Comparison of ENCODE assay signal across 23 mouse cellular contexts in the genomic region with DNA sequence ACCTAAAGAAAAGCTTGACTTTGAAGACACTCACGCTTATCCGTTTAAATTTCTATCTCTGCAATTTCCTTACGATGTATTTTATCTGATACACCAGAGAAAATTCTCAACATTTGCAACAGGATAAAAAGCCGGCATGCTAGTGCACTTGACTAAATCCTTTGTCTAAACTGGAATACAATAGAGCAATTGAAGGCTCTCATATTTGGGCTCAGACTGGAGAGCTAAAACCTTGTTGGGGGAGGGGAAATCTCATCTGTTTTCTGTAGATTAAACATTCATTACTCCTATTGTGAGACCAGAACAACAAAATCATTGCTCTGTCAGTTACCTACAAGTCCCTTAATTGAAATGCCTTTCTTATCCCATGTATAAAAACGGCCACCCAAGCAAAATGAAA.
DNase-seq lines count a peak whose midpoint lies in the region; ATAC-seq and TF ChIP-seq lines count a peak whose summit lies in the region.
"Had no signal": no experiment of that assay in that cellular context is flagged by ENCODE, and none has a peak within 500 bp of the region (broad histone marks: within the 10 kb centered on the region; RNA-seq: fewer than 3 reads in every experiment).

No protein-coding gene starts in this region.

- no peaks in the 10 kb centered on the region for H3K36me3 ChIP-seq in forebrain, embryonic 14.5 days (ENCODE audit: control insufficient read depth, insufficient read depth, low read length)
- no peaks in the 10 kb centered on the region for H3K36me3 ChIP-seq in forebrain, embryonic 16.5 days (ENCODE audit: control insufficient read depth, insufficient read depth)
- H3K36me3 ChIP-seq in midbrain, embryonic 11.5 days (ENCODE audit: control insufficient read depth, insufficient read depth, low read length): no peaks in the 10 kb centered on the region
- no peaks in the 10 kb centered on the region for H3K36me3 ChIP-seq in midbrain, embryonic 13.5 days
- H3K36me3 ChIP-seq: embryonic facial prominence, embryonic 13.5 days; forebrain, embryonic 12.5 days; heart, embryonic 13.5 days; hindbrain, embryonic 13.5 days had no signal

- H3K4me3 ChIP-seq in forebrain, embryonic 14.5 days (ENCODE audit: low read depth, low read length): no peak overlapping the region
- H3K4me3 ChIP-seq in forebrain, embryonic 16.5 days (replicated peaks; ENCODE audit: low read length): no peak overlapping the region
- H3K4me3 ChIP-seq in layer of hippocampus, adult 2 months: no peak overlapping the region
- no peak overlapping the region for H3K4me3 ChIP-seq in midbrain, embryonic 11.5 days (ENCODE audit: low read depth, low read length)
- no peak overlapping the region for H3K4me3 ChIP-seq in midbrain, embryonic 13.5 days (replicated peaks)
- H3K4me3 ChIP-seq: embryonic facial prominence, embryonic 13.5 days; forebrain, embryonic 12.5 days; heart, embryonic 13.5 days; hindbrain, embryonic 13.5 days had no signal

- WGBS in forebrain, embryonic 14.5 days: 13% methylated on average over 5 of the region's 5 CpGs
- WGBS in forebrain, embryonic 16.5 days: 15% methylated on average over 5 of the region's 5 CpGs
- WGBS in midbrain, embryonic 11.5 days: 17% methylated on average over 5 of the region's 5 CpGs
- 18% methylated on average over 5 of the region's 5 CpGs for WGBS in midbrain, embryonic 13.5 days

- no peaks in the 10 kb centered on the region for H3K9me3 ChIP-seq in forebrain, embryonic 14.5 days (replicated peaks; ENCODE audit: control insufficient read depth, low read length)
- H3K9me3 ChIP-seq in forebrain, embryonic 16.5 days (ENCODE audit: control insufficient read depth, low read length): no peaks in the 10 kb centered on the region
- H3K9me3 ChIP-seq in midbrain, embryonic 11.5 days (ENCODE audit: control insufficient read depth, low read length): no peaks in the 10 kb centered on the region
- H3K9me3 ChIP-seq in midbrain, embryonic 13.5 days: no peaks in the 10 kb centered on the region
- H3K9me3 ChIP-seq: embryonic facial prominence, embryonic 13.5 days; forebrain, embryonic 12.5 days; heart, embryonic 13.5 days; hindbrain, embryonic 13.5 days had no signal

- peak; percentile 18 for DNase-seq in forebrain, embryonic 14.5 days (ENCODE audit: low spot score)
- DNase-seq in layer of hippocampus, adult 2 months (ENCODE audit: low spot score in 2 of 2): no peak
- no peak for DNase-seq in layer of hippocampus, adult 8-10 months (ENCODE audit: low spot score in 2 of 2)
- peak; percentile 85 for DNase-seq in midbrain, embryonic 11.5 days (ENCODE audit: low spot score, missing footprints)
- DNase-seq in retina, postnatal 1 day: peak; percentile 79
- DNase-seq: adrenal gland, postnatal 25 days; cerebellum, adult 11 months; cerebellum, adult 8-10 months; cerebellum, postnatal 14 days; embryo, embryonic 11 days; gastrocnemius, postnatal 10 days; heart, postnatal 36 days had no signal

- H3K9ac ChIP-seq in forebrain, embryonic 14.5 days (ENCODE audit: low read length): no peak overlapping the region
- H3K9ac ChIP-seq in forebrain, embryonic 16.5 days (replicated peaks; ENCODE audit: low read depth, low read length): no peak overlapping the region
- H3K9ac ChIP-seq in midbrain, embryonic 11.5 days (ENCODE audit: low read length): no peak overlapping the region
- no peak overlapping the region for H3K9ac ChIP-seq in midbrain, embryonic 13.5 days (replicated peaks)
- H3K9ac ChIP-seq: embryonic facial prominence, embryonic 13.5 days; forebrain, embryonic 12.5 days; heart, embryonic 13.5 days; hindbrain, embryonic 13.5 days had no signal

- TF ChIP-seq CTCF in layer of hippocampus, adult 2 months (conservative IDR thresholded peaks at IDR 0.05): no peak

- H3K27ac ChIP-seq in forebrain, embryonic 14.5 days (ENCODE audit: low read depth, low read length): no peak overlapping the region
- no peak overlapping the region for H3K27ac ChIP-seq in forebrain, embryonic 16.5 days (ENCODE audit: low read length)
- peak overlapping the region; percentile 32; the same call in 1 of the 2 replicates for H3K27ac ChIP-seq in layer of hippocampus, adult 2 months
- H3K27ac ChIP-seq in midbrain, embryonic 11.5 days (ENCODE audit: low read depth, low read length): no peak overlapping the region
- no peak overlapping the region for H3K27ac ChIP-seq in midbrain, embryonic 13.5 days
- H3K27ac ChIP-seq: embryonic facial prominence, embryonic 13.5 days; hindbrain, embryonic 13.5 days; hindbrain, postnatal 0 days had no signal

- H3K4me2 ChIP-seq in forebrain, embryonic 14.5 days (ENCODE audit: low read length): no peak overlapping the region
- H3K4me2 ChIP-seq in forebrain, embryonic 16.5 days (ENCODE audit: low read length): no peak overlapping the region
- no peak overlapping the region for H3K4me2 ChIP-seq in midbrain, embryonic 11.5 days
- H3K4me2 ChIP-seq in midbrain, embryonic 13.5 days (replicated peaks): no peak overlapping the region
- H3K4me2 ChIP-seq: embryonic facial prominence, embryonic 13.5 days; forebrain, embryonic 12.5 days; heart, embryonic 13.5 days; hindbrain, embryonic 13.5 days had no signal

- peaks cover 5% of the 10 kb centered on the region; the same call in 1 of the 2 replicates for H3K4me1 ChIP-seq in forebrain, embryonic 14.5 days (ENCODE audit: control insufficient read depth, insufficient read depth, low read length)
- peaks cover 7% of the 10 kb centered on the region; the same call in 1 of the 2 replicates for H3K4me1 ChIP-seq in forebrain, embryonic 16.5 days (replicated peaks; ENCODE audit: control insufficient read depth, insufficient read depth, low read length)
- peaks cover 13% of the 10 kb centered on the region; the same call in 1 of the 2 replicates for H3K4me1 ChIP-seq in midbrain, embryonic 11.5 days (ENCODE audit: control insufficient read depth, insufficient read depth, low read length)
- H3K4me1 ChIP-seq in midbrain, embryonic 13.5 days (replicated peaks): peaks cover 25% of the 10 kb centered on the region

- no peak for ATAC-seq in forebrain, embryonic 14.5 days
- no peak for ATAC-seq in forebrain, embryonic 16.5 days
- no peak for ATAC-seq in midbrain, embryonic 11.5 days (ENCODE audit: low FRiP score)
- no peak for ATAC-seq in midbrain, embryonic 13.5 days
- no peak for ATAC-seq in CD4-positive, CD25-positive, alpha-beta regulatory T cell, adult 4 months
- ATAC-seq: activated CD4-positive, CD25-positive, alpha-beta regulatory T cell, adult 4 months; hindbrain, postnatal 0 days; Patski had no signal

- H3K27me3 ChIP-seq in forebrain, embryonic 14.5 days (replicated peaks; ENCODE audit: control insufficient read depth, insufficient read depth, low read length): 0 out of 2 replicates have a peak, but pooled peaks cover 4% of the 10 kb centered on the region
- no peaks in the 10 kb centered on the region for H3K27me3 ChIP-seq in forebrain, embryonic 16.5 days (replicated peaks; ENCODE audit: control insufficient read depth, insufficient read depth, low read length)
- H3K27me3 ChIP-seq in midbrain, embryonic 11.5 days (ENCODE audit: control insufficient read depth, insufficient read depth, low read length): no peaks in the 10 kb centered on the region
- H3K27me3 ChIP-seq in midbrain, embryonic 13.5 days: no peaks in the 10 kb centered on the region
- H3K27me3 ChIP-seq: CH12.LX; embryonic facial prominence, embryonic 13.5 days; heart, embryonic 13.5 days; hindbrain, embryonic 13.5 days; Patski had no signal

Comparison
In these comparisons a context has a peak if more than half of its experiments do, and no peak if none do; other contexts are left out.
1. DNase-seq: peak in forebrain, embryonic 14.5 days (single experiment), midbrain, embryonic 11.5 days (single experiment) and retina, postnatal 1 day (single experiment); none in layer of hippocampus, adult 2 months (0 of 2) and layer of hippocampus, adult 8-10 months (0 of 2).